Mouse (Mus musculus) lung, postnatal 4 days (tissue): ENCODE measurements at regions not wholly inside any gene's neighbourhood (a gene's known extent, or its start where the extent isn't known, plus 50 kb on each side); places are given as distances from the start of the nearest gene placed in this dataset.

ENCODE experiments used
- DNase-seq, 2 experiments: peaks; one replicate each; pipeline ENCODE4 v3.0.0; 2021

GRCm38 (mm10) chr13:35383624-35384018 is 276.0 kb upstream of the Cdyl start:
- DNase-seq: peak; percentile 62 to 67

- DNase-seq: no peak
Observed at GRCm38 (mm10) chr13:35388380-35388779, 271.3 kb upstream of the Cdyl start.

GRCm38 (mm10) chr13:35389781-35390525 is 269.7 kb upstream of the Cdyl start:
- no peak for DNase-seq

GRCm38 (mm10) chr13:35390526-35390880 is 269.1 kb upstream of the Cdyl start:
- DNase-seq: no peak

- no peak for DNase-seq
Observed at GRCm38 (mm10) chr13:35392167-35392566, 267.5 kb upstream of the Cdyl start.

- DNase-seq: no peak
Observed at GRCm38 (mm10) chr13:35395192-35395591, 264.4 kb upstream of the Cdyl start.

GRCm38 (mm10) chr13:35395630-35396029 is 264.0 kb upstream of the Cdyl start:
- peak; percentile 20 to 24 for DNase-seq

- DNase-seq: no peak
Observed at GRCm38 (mm10) chr13:35397166-35397565, 262.5 kb upstream of the Cdyl start.

- no peak for DNase-seq
Observed at GRCm38 (mm10) chr13:35398192-35398591, 261.4 kb upstream of the Cdyl start.

- DNase-seq: no peak
Observed at GRCm38 (mm10) chr13:35402856-35403255, 256.8 kb upstream of the Cdyl start.

GRCm38 (mm10) chr13:35404428-35404827 is 255.2 kb upstream of the Cdyl start:
- no peak for DNase-seq

GRCm38 (mm10) chr13:35405384-35405783 is 254.2 kb upstream of the Cdyl start:
- DNase-seq: no peak

GRCm38 (mm10) chr13:35417500-35417899 is 242.1 kb upstream of the Cdyl start:
- DNase-seq: no peak

GRCm38 (mm10) chr13:35420076-35420475 is 239.6 kb upstream of the Cdyl start:
- DNase-seq: no peak

GRCm38 (mm10) chr13:35426061-35426460 is 233.6 kb upstream of the Cdyl start:
- no peak for DNase-seq

- DNase-seq: peak in 1 of 2 experiments; percentile 23
Observed at GRCm38 (mm10) chr13:35435173-35435572, 224.5 kb upstream of the Cdyl start.

GRCm38 (mm10) chr13:35447661-35448060 is 212.0 kb upstream of the Cdyl start:
- no peak for DNase-seq

GRCm38 (mm10) chr13:35452420-35452819 is 207.2 kb upstream of the Cdyl start:
- DNase-seq: no peak

- DNase-seq: no peak
Observed at GRCm38 (mm10) chr13:35453222-35453914, 206.3 kb upstream of the Cdyl start.

GRCm38 (mm10) chr13:35460051-35460450 is 199.6 kb upstream of the Cdyl start:
- DNase-seq: no peak

GRCm38 (mm10) chr13:35463231-35463630 is 196.4 kb upstream of the Cdyl start:
- no peak for DNase-seq

GRCm38 (mm10) chr13:35463850-35464249 is 195.8 kb upstream of the Cdyl start:
- no peak for DNase-seq

GRCm38 (mm10) chr13:35469361-35470198 is 190.1 kb upstream of the Cdyl start:
- DNase-seq: peak; percentile 89 to 90

- no peak for DNase-seq
Observed at GRCm38 (mm10) chr13:35478226-35478625, 181.4 kb upstream of the Cdyl start.
